Mouse (Mus musculus) heart, embryonic 10.5 days (tissue): ENCODE results near the gene Klra6. TPM values are rescaled to one million over a fixed set of nuclear protein-coding genes. Genes with fewer than 3 reads are reported as not detected.
"Not testable (repeated sequence)": the region's sequence is repeated elsewhere in the genome, so short reads cannot be mapped to it uniquely, and the experiment has no call there.

Experiments used
- DNase-seq: peaks from one replicate; pipeline ENCODE4 v3.0.0-alpha.2; 2017; ENCODE audit warnings: low spot score
- H3K27ac ChIP-seq: fragments of 300-500 bp; sonication (generic); 2 replicates; pipeline ENCODE4 v1.5.1; 2016; ENCODE audit warnings: mild to moderate bottlenecking
- H3K27me3 ChIP-seq: fragments of 300-500 bp; sonication (generic); 2 replicates; pipeline ENCODE4 v1.6.1; 2016; ENCODE audit warnings: mild to moderate bottlenecking; ENCODE audit not compliant: poor library complexity, insufficient read depth, severe bottlenecking
- H3K36me3 ChIP-seq: fragments of 300-500 bp; sonication (generic); 2 replicates; pipeline ENCODE4 v1.6.1; 2016; ENCODE audit warnings: mild to moderate bottlenecking, moderate library complexity
- H3K4me1 ChIP-seq: fragments of 300-500 bp; sonication (generic); 2 replicates; pipeline ENCODE4 v1.6.1; 2016; ENCODE audit warnings: mild to moderate bottlenecking
- H3K4me3 ChIP-seq: fragments of 300-500 bp; sonication (generic); 2 replicates; pipeline ENCODE4 v1.5.1; 2016; ENCODE audit warnings: mild to moderate bottlenecking, moderate library complexity
- H3K9me3 ChIP-seq: fragments of 300-500 bp; sonication (generic); 2 replicates; pipeline ENCODE4 v1.6.1; 2016; ENCODE audit warnings: mild to moderate bottlenecking, moderate library complexity
- WGBS: fragments of 180-500 bp; shearing (Covaris S2); methylation state at CpG from one replicate; pipeline ENCODE4 v1.1.7; 2016; 5-methylcytosine and 5-hydroxymethylcytosine counted together
- polyA plus RNA-seq: library from polyadenylated mRNA; unstranded; fragments of >200 nt; fragmentation: Nextera tagmentation; extraction: Ambion mirVana; gene quantifications from 2 replicates; pipeline ENCODE4 v1.2.1, GENCODE M21; 2016

Klra6 gene
- polyA plus RNA-seq: not detected in 2 replicates

GRCm38 (mm10) chr6:130026854-130027253 is at the start of gene Klra6:
Klra6 (minus strand) TSS chr6:130026954.
- WGBS: 71% methylated on average over 4 of the region's 4 CpGs
- DNase-seq: no peak

DNA sequence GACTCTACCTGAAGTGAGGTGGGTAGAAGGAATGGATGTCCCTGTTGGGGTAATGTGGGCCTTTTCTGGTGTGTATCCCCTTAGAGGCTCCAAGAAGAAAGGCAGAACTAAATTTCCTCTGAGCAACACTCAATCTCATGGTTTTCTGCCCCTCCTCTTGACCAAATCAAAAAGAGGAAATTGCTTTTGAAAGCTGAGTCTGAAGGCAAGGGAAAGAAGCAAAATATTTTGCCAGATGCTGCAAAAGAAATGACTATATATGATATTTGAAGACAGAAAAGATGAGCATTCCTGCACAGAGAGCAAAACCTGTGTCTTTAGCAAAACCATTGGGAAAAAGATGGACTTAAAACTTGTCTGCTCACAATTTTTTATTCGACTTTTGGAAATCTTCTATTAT is 40.4 kb upstream of the Klra6 start, which contains the start of gene Klra4:
Gene Klra4 (minus strand): TSS at position 101 of the 400 bp plus-strand sequence.
- not testable (repeated sequence) for H3K36me3 ChIP-seq, H3K27ac ChIP-seq, H3K27me3 ChIP-seq, H3K4me3 ChIP-seq, DNase-seq, H3K9me3 ChIP-seq, H3K4me1 ChIP-seq
- 51% methylated on average over 1 of the region's 1 CpGs for WGBS

More at GRCm38 (mm10) chr6:130026854-130027253, at the start of gene Klra6:
- Histone ChIP-seq H3K36me3 (no peaks in the 10 kb centered on the region), H3K4me3 (no peak within 1 kb of the TSS), H3K27ac (no peak within 1 kb of the TSS), H3K9me3 (no peaks in the 10 kb centered on the region; the same call in 1 of the 2 replicates), H3K27me3 (no peaks in the 10 kb centered on the region), H3K4me1 (no peaks in the 10 kb centered on the region)

GRCm38 (mm10) chr6:130065196-130065595 is 38.4 kb upstream of the Klra6 start:
- Histone ChIP-seq H3K4me3 (no peak overlapping the region), H3K27me3 (no peaks in the 10 kb centered on the region), H3K4me1 (no peaks in the 10 kb centered on the region), H3K36me3 (no peaks in the 10 kb centered on the region), H3K9me3 (no peaks in the 10 kb centered on the region), H3K27ac (no peak overlapping the region)
- no peak for DNase-seq
- 73% methylated on average over 5 of the region's 5 CpGs for WGBS

DNA sequence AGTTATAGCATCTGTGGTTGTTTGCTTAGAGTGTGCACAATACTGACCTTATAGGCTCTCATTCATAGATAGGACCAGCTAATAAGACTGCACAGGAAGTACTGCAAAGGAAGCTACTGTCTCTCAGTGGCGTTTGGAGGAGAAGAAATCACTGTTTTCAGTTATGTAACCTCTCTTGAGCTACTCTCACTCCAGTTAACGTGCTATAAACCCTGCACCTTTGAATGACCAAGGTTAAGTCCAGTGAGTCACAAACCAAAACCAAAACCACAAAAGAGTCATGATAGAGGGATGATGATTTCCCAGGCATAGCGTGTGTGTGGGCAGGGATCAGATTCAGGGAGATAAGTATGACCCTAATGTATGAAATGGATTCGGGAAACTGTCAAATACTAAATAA is 8.4 kb upstream of the Klra6 start:
- not testable (repeated sequence) for H3K27ac ChIP-seq, H3K27me3 ChIP-seq, H3K4me3 ChIP-seq, H3K9me3 ChIP-seq, H3K4me1 ChIP-seq, DNase-seq, H3K36me3 ChIP-seq
- 63% methylated on average over 4 of the region's 4 CpGs for WGBS

GRCm38 (mm10) chr6:130031493-130032089 is 4.8 kb upstream of the Klra6 start:
- DNase-seq, H3K9me3 ChIP-seq, H3K27me3 ChIP-seq: not testable (repeated sequence)

More at GRCm38 (mm10) chr6:130031493-130032089, 4.8 kb upstream of the Klra6 start:
- not testable (repeated sequence) for H3K36me3 ChIP-seq, H3K27ac ChIP-seq, H3K4me1 ChIP-seq, H3K4me3 ChIP-seq

Other genes starting within 250 kb of the Klra6 start
- gene Gm156, start 242.7 kb downstream of the Klra6 start, polyA plus RNA-seq: not detected in 2 replicates
- not detected in 2 replicates for gene Gm17631, start 164.3 kb downstream of the Klra6 start, polyA plus RNA-seq
- not detected in 2 replicates for gene Klra17, start 150.3 kb downstream of the Klra6 start, polyA plus RNA-seq
- gene Klra5, start 109.3 kb downstream of the Klra6 start, polyA plus RNA-seq: not detected in 2 replicates
- gene Klra4, start 40.3 kb upstream of the Klra6 start, polyA plus RNA-seq: not detected in 2 replicates
- not detected in 2 replicates for gene Klra8, start 102.9 kb upstream of the Klra6 start, polyA plus RNA-seq
- not detected in 2 replicates for gene Klra9, start 166.2 kb upstream of the Klra6 start, polyA plus RNA-seq
- gene Klra7, start 206.4 kb upstream of the Klra6 start, polyA plus RNA-seq: not detected in 2 replicates